Mouse (Mus musculus) adrenal gland, adult 2 months (tissue): ENCODE data around the gene H2-DMa. TPM values are rescaled to one million over a fixed set of nuclear protein-coding genes. Genes with fewer than 3 reads are reported as not detected.

ENCODE experiments used
- polyA plus RNA-seq: library from polyadenylated mRNA; depleted of rRNA; stranded (reverse); fragments of >200 nt; gene quantifications from 2 replicates; pipeline ENCODE4 v1.2.3, GENCODE M21; 2012; rRNA removed
- total RNA-seq, 2 experiments: library from RNA; stranded (reverse); gene quantifications; 2 replicates each; pipeline ENCODE4 v1.2.3; 2021

The H2-DMa gene
- total and polyA plus RNA-seq, 3 experiments: 14.4 to 27.4 (median 18.9) TPM

Other genes starting within 250 kb of the H2-DMa start
Only the 30 nearest of the 32 such genes appear.
- 1 to 10 TPM; 1.4 to 1.6 TPM for gene Kifc1, start 228.9 kb upstream of the H2-DMa start, total RNA-seq
- gene Kifc1, start 228.9 kb upstream of the H2-DMa start, polyA plus RNA-seq: 1.8 and 2.5 TPM in 2 replicates
- gene Platr17, start 214.4 kb upstream of the H2-DMa start, total RNA-seq: not detected
- gene Platr17, start 214.4 kb upstream of the H2-DMa start, polyA plus RNA-seq: not detected in 2 replicates
- gene Daxx, start 210.1 kb upstream of the H2-DMa start, total RNA-seq: 10 to 100 TPM; 29.0 to 30.3 TPM
- gene Daxx, start 210.1 kb upstream of the H2-DMa start, polyA plus RNA-seq: 54.7 and 65.7 TPM in 2 replicates
- gene Tapbp, start 203.6 kb upstream of the H2-DMa start, total RNA-seq: 100 to 1,000 TPM; 151 to 171 TPM
- 244 and 245 TPM in 2 replicates for gene Tapbp, start 203.6 kb upstream of the H2-DMa start, polyA plus RNA-seq
- gene Zbtb22, start 203.6 kb upstream of the H2-DMa start, total RNA-seq: 10 to 100 TPM; 26.1 to 38.3 TPM
- gene Zbtb22, start 203.6 kb upstream of the H2-DMa start, polyA plus RNA-seq: 52.1 and 57.1 TPM in 2 replicates
- gene Rgl2, start 190.0 kb upstream of the H2-DMa start, total RNA-seq: 10 to 100 TPM; 44.2 to 44.4 TPM
- gene Rgl2, start 190.0 kb upstream of the H2-DMa start, polyA plus RNA-seq: 237 and 298 TPM in 2 replicates
- 100 to 1,000 TPM in 1 of 2 experiments, 10 to 100 TPM in 1; 69.7 to 100 TPM for gene Pfdn6, start 179.2 kb upstream of the H2-DMa start, total RNA-seq
- 5.0 and 6.8 TPM in 2 replicates for gene Pfdn6, start 179.2 kb upstream of the H2-DMa start, polyA plus RNA-seq
- 10 to 100 TPM; 35.4 to 38.4 TPM for gene Wdr46, start 178.9 kb upstream of the H2-DMa start, total RNA-seq
- 18.9 and 25.6 TPM in 2 replicates for gene Wdr46, start 178.9 kb upstream of the H2-DMa start, polyA plus RNA-seq
- 1 to 10 TPM; 4.0 to 6.5 TPM for gene B3galt4, start 168.1 kb upstream of the H2-DMa start, total RNA-seq
- 21.2 and 21.3 TPM in 2 replicates for gene B3galt4, start 168.1 kb upstream of the H2-DMa start, polyA plus RNA-seq
- gene Vps52, start 163.7 kb upstream of the H2-DMa start, total RNA-seq: 10 to 100 TPM; 52.8 to 55.1 TPM
- 88.4 and 107 TPM in 2 replicates for gene Vps52, start 163.7 kb upstream of the H2-DMa start, polyA plus RNA-seq
- gene Rps18, start 163.5 kb upstream of the H2-DMa start, total RNA-seq: 100 to 1,000 TPM; 541 to 790 TPM
- 153 and 176 TPM in 2 replicates for gene Rps18, start 163.5 kb upstream of the H2-DMa start, polyA plus RNA-seq
- 100 to 1,000 TPM; 577 to 669 TPM for gene H2-K1, start 119.2 kb upstream of the H2-DMa start, total RNA-seq
- gene H2-K1, start 119.2 kb upstream of the H2-DMa start, polyA plus RNA-seq: 2,584 and 2,844 TPM in 2 replicates
- gene Ring1, start 94.9 kb upstream of the H2-DMa start, total RNA-seq: 10 to 100 TPM; 41.4 to 57.0 TPM
- gene Ring1, start 94.9 kb upstream of the H2-DMa start, polyA plus RNA-seq: 70.0 and 92.4 TPM in 2 replicates
- gene H2-Ke6, start 91.5 kb upstream of the H2-DMa start, total RNA-seq: 100 to 1,000 TPM; 252 to 263 TPM
- gene H2-Ke6, start 91.5 kb upstream of the H2-DMa start, polyA plus RNA-seq: 362 and 465 TPM in 2 replicates
- 100 to 1,000 TPM; 156 to 217 TPM for gene Slc39a7, start 87.9 kb upstream of the H2-DMa start, total RNA-seq
- 291 and 321 TPM in 2 replicates for gene Slc39a7, start 87.9 kb upstream of the H2-DMa start, polyA plus RNA-seq
- gene Rxrb, start 87.7 kb upstream of the H2-DMa start, total RNA-seq: 10 to 100 TPM; 47.5 to 54.9 TPM
- gene Rxrb, start 87.7 kb upstream of the H2-DMa start, polyA plus RNA-seq: 150 and 161 TPM in 2 replicates
- gene Col11a2, start 80.1 kb upstream of the H2-DMa start, total RNA-seq: 1 to 10 TPM; 1.0 to 1.1 TPM
- gene Col11a2, start 80.1 kb upstream of the H2-DMa start, polyA plus RNA-seq: 0.35 and 1.7 TPM in 2 replicates
- gene H2-Oa, start 27.2 kb upstream of the H2-DMa start, total RNA-seq: under 1 TPM in 1 of 2 experiments, not detected in 1; 0.62 TPM
- gene H2-Oa, start 27.2 kb upstream of the H2-DMa start, polyA plus RNA-seq: 1.9 TPM in 2 replicates
- gene Brd2, start 3.1 kb downstream of the H2-DMa start, total RNA-seq: 100 to 1,000 TPM; 173 to 286 TPM
- gene Brd2, start 3.1 kb downstream of the H2-DMa start, polyA plus RNA-seq: 103 and 104 TPM in 2 replicates
- 1 to 10 TPM; 2.0 to 3.4 TPM for gene H2-DMb2, start 23.8 kb downstream of the H2-DMa start, total RNA-seq
- gene H2-DMb2, start 23.8 kb downstream of the H2-DMa start, polyA plus RNA-seq: 1.3 and 2.3 TPM in 2 replicates
- gene H2-DMb1, start 33.5 kb downstream of the H2-DMa start, total RNA-seq: 10 to 100 TPM in 1 of 2 experiments, 1 to 10 TPM in 1; 6.4 to 12.3 TPM
- 32.6 and 33.3 TPM in 2 replicates for gene H2-DMb1, start 33.5 kb downstream of the H2-DMa start, polyA plus RNA-seq
- gene Tap1, start 68.0 kb downstream of the H2-DMa start, total RNA-seq: 10 to 100 TPM; 15.4 to 19.1 TPM
- gene Tap1, start 68.0 kb downstream of the H2-DMa start, polyA plus RNA-seq: 44.5 and 44.9 TPM in 2 replicates
- 10 to 100 TPM; 12.1 to 20.6 TPM for gene Psmb9, start 68.2 kb downstream of the H2-DMa start, total RNA-seq
- 45.1 and 54.8 TPM in 2 replicates for gene Psmb9, start 68.2 kb downstream of the H2-DMa start, polyA plus RNA-seq
- 10 to 100 TPM; 21.8 to 41.4 TPM for gene Psmb8, start 78.2 kb downstream of the H2-DMa start, total RNA-seq
- gene Psmb8, start 78.2 kb downstream of the H2-DMa start, polyA plus RNA-seq: 49.6 and 68.0 TPM in 2 replicates
- gene Tap2, start 84.0 kb downstream of the H2-DMa start, total RNA-seq: 10 to 100 TPM; 43.6 to 55.6 TPM
- 61.0 and 64.1 TPM in 2 replicates for gene Tap2, start 84.0 kb downstream of the H2-DMa start, polyA plus RNA-seq
- 1 to 10 TPM in 1 of 2 experiments, under 1 TPM in 1; 0.49 to 1.3 TPM for gene H2-Ob, start 119.4 kb downstream of the H2-DMa start, total RNA-seq
- gene H2-Ob, start 119.4 kb downstream of the H2-DMa start, polyA plus RNA-seq: 0.91 TPM in 2 replicates
- gene H2-Ab1, start 138.1 kb downstream of the H2-DMa start, total RNA-seq: 10 to 100 TPM; 78.4 to 97.1 TPM
- gene H2-Ab1, start 138.1 kb downstream of the H2-DMa start, polyA plus RNA-seq: 364 and 513 TPM in 2 replicates
- gene H2-Aa, start 168.3 kb downstream of the H2-DMa start, total RNA-seq: 100 to 1,000 TPM in 1 of 2 experiments, 10 to 100 TPM in 1; 85.9 to 137 TPM
- 134 and 150 TPM in 2 replicates for gene H2-Aa, start 168.3 kb downstream of the H2-DMa start, polyA plus RNA-seq
- gene H2-Eb1, start 186.3 kb downstream of the H2-DMa start, total RNA-seq: 100 to 1,000 TPM in 1 of 2 experiments, 10 to 100 TPM in 1; 67.3 to 144 TPM
- 59.2 and 66.0 TPM in 2 replicates for gene H2-Eb1, start 186.3 kb downstream of the H2-DMa start, polyA plus RNA-seq
- not detected for gene H2-Eb2, start 206.1 kb downstream of the H2-DMa start, total RNA-seq
- gene H2-Eb2, start 206.1 kb downstream of the H2-DMa start, polyA plus RNA-seq: 0.03 TPM in 1 of 2 replicates, not detected in the other